Mouse (Mus musculus) left cerebral cortex, adult 2 months (tissue): ENCODE data around the gene Sphk2. TPM values are rescaled to one million over a fixed set of nuclear protein-coding genes. Genes with fewer than 3 reads are reported as not detected.
A peak's percentile ranks its signal among the peaks of the same experiment; 100 is the strongest.

ENCODE experiments used
- DNase-seq, 2 experiments: peaks; one replicate each; pipeline ENCODE4 v3.0.0; 2021 to 2022; ENCODE audit warnings: low spot score in 2 of 2, mixed read lengths in 1 of 2; ENCODE audit errors: extremely low spot score in 1 of 2
- H3K27ac ChIP-seq: fragments of 200-600 bp; 2 replicates; pipeline ENCODE4 v1.8.1; 2022
- H3K4me3 ChIP-seq: fragments of 200-600 bp; 2 replicates; pipeline ENCODE4 v1.8.1; 2022
- CTCF ChIP-seq: fragments of 200-600 bp; IDR thresholded peaks from 2 replicates; pipeline ENCODE4 v1.8.1; 2022; ENCODE audit warnings: antibody characterized with exemption, mild to moderate bottlenecking, moderate library complexity
- intact Hi-C: fragments of 180-260 bp; cut with DNase I; formaldehyde crosslinking; loops from one replicate; pipeline ENCODE4 v1.15.1; 2025
- long read RNA-seq, 2 experiments: library from polyadenylated mRNA; stranded (forward); transcript quantifications; one replicate each; pipeline ENCODE4 v2.0.0; 2021; ENCODE audit warnings: borderline mapping rate in 2 of 2
- total RNA-seq, 2 experiments: library from RNA; stranded (reverse); gene quantifications; 2 replicates each; pipeline ENCODE4 v1.2.3; 2021

Sphk2 gene
- total RNA-seq: 10 to 100 TPM; 30.8 to 34.4 TPM
- long read RNA-seq, experiment 1, transcript Sphk2-201 (6 exons, 2,968 nt): minor isoform, 16 of 59 reads
- long read RNA-seq, experiment 1, transcript Sphk2-202 (7 exons, 3,548 nt): major isoform, 27 of 59 reads
- long read RNA-seq, experiment 1, partial matches to known transcripts: 7 of 59 reads
- long read RNA-seq, experiment 1, other reads (novel, unspliced or antisense): 8 of 59 reads
- long read RNA-seq, experiment 2, transcript Sphk2-202 (7 exons, 3,548 nt): major isoform, 8 of 26 reads
- long read RNA-seq, experiment 2, partial matches to known transcripts: 7 of 26 reads
- long read RNA-seq, experiment 2, other reads (novel, unspliced or antisense): 6 of 26 reads

DNA sequence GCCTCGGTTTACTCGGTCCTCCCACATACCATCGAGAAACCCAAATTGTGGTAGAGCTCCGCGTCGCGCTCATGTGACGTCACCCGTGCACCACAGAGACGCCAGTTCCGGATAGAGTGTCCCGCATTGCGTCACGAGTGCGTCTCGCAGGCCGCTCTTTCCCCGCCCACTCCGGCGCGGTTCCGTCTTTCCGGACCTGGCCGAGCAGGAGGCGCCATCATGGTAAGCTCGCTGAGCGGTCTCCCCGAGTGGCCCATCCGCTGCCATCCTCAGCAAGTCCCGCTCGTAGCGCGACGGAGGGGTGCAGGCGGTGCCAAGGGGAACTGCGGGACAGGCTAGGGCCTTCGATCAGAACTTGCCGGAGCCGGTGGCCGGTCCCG, at the start of gene Sphk2:
Gene Sphk2, minus strand, starts transcription at position 85 of the 380 bp plus-strand sequence.
- Histone ChIP-seq H3K27ac (peak within 1 kb of the TSS; percentile 98), H3K4me3 (peak within 1 kb of the TSS; percentile 67)
- intact Hi-C loops: no loop called here
- TF ChIP-seq CTCF: no peak; the same call in 1 of the 2 replicates
- peak; percentile 98 for DNase-seq

DNA sequence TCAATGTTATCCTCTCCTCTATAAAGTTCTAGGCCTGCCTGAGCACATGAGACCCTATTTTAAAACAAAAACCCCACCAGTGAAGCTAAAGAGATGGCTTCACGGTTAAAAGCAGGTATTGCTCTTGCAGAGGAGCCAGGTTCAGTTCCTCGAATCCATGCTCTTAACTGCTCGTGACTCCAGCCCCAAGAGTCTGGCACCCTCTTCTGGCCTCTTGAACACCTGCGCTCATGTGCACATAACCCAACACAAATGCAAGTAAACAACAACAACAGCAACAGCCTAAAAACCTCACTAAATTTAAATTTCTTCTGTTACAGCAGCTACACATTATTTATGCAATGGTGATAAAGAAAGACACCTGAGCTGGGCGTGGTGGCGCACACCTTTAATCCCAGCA, 49.7 kb upstream of the Sphk2 start:
- TF ChIP-seq CTCF: no peak; the same call in 1 of the 2 replicates
- no peak overlapping the region for H3K4me3 ChIP-seq
- intact Hi-C loops: no loop called here

DNA sequence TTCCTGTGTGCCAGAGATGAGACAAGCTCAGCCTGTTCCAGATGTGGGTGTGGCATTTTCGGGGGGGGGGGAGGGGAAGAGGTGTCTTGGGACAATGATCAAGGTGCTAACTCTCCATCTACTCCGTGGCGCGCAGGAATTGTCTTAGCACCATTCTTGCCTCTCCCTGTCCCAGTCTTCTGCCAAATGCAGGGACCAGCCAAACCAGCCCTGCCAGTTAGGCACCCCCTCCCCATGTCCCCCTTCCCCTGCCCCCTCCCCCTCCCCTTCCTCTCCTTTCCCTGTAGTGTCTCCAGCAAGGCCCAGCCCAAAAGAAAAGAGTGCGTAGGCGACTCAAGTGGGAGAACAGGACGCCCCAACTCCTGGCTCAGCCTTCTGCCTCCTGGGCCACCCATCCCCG, 49.0 kb upstream of the Sphk2 start:
- DNase-seq: no peak
- intact Hi-C loops: no loop called here
- Histone ChIP-seq H3K4me3 (no peak overlapping the region), H3K27ac (no peak overlapping the region)
- TF ChIP-seq CTCF: no peak

More for the DNA sequence above, 49.7 kb upstream of the Sphk2 start:
- H3K27ac ChIP-seq: no peak overlapping the region
- no peak for DNase-seq

GRCm38 (mm10) chr7:45765995-45766394, 48.2 kb upstream of the Sphk2 start:
- Histone ChIP-seq H3K27ac (no peak overlapping the region), H3K4me3 (no peak overlapping the region)
- TF ChIP-seq CTCF: no peak
- intact Hi-C loops: no loop called here
- DNase-seq: no peak

DNA sequence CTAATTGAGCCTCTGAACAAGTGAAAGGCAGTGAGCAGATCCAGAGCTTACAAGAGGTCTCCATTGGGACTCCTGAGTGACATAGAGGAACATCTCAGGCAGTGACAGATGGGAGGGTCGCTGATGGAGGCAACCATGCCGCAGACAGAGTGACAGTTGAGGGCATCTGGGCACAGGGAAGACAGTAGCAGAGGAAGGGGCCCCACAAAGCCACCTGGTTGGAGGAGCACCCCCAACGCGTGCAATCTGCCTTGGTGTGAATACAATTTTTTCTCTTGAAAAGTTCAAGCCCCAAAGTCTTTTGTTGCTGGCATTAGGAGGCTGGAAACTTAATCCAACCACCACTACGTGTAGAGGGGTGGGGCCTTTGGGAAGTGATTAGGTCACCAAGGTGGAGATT, 42.3 kb upstream of the Sphk2 start:
- DNase-seq: no peak
- intact Hi-C loops: no loop called here
- Histone ChIP-seq H3K4me3 (no peak overlapping the region), H3K27ac (no peak overlapping the region)
- no peak for TF ChIP-seq CTCF

DNA sequence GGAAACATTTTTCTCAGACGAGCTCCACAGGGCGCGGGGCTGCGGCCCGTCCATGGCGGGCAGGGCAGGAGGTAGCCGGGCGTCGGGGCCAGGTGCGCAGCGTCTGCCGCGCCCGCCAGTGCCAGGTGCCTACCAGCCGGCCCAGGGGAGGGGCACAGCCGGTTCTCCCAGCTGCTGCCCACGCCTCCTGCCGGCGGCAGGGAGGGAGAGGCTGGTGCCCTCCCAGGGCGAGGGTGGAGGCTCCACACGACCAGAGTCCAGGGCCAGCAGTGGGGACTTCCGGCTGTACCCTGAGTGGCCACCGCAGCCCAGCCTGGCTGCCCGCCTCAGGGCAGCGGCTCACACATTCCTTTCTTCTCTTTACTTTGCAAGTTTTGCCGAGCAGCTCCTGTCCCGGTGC, 41.6 kb upstream of the Sphk2 start:
- DNase-seq: peak in 1 of 2 experiments; percentile 17
- intact Hi-C loops: no loop called here
- Histone ChIP-seq H3K27ac (no peak overlapping the region), H3K4me3 (no peak overlapping the region)
- TF ChIP-seq CTCF: no peak

DNA sequence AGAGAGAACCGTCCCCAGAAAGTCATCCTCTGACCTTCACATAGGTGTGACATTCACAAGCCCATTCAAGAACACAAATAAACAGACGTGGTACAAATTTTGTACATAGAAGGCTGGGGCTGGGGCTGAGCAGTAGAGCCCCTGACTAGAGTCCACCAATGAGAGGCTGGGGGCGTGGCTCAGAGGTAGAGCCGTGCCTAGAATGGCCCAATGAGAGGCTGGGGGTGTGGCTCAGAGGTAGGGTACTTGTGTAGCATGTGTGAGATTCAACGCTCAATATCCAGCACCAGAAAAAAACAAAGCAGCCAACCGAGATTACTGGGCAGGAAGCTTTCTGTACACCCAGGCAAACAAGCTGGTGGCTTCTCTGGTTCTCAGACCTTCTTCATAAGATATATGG, 37.9 kb upstream of the Sphk2 start:
- no peak for DNase-seq
- no peak overlapping the region for H3K27ac ChIP-seq
- TF ChIP-seq CTCF: no peak
- intact Hi-C loops: no loop called here
- H3K4me3 ChIP-seq: no peak overlapping the region

DNA sequence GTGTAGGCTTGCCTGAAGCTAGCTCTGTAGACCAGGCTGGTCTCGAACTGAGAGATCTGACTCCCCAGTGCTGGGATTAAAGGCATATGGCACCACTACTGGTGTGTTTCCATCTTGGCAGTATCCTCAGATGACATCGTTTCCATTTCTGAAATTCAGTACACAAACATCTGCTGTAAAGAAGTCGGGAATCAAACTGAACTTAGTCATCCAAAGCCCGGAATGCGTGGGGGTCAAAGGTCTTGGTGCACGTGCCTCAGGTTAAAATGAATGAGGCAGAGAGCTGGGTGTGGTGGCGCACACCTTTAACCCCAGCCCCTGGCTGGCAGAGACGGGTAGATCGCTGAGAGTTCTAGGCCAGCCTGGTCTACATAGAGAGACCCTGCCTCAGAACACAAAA, 32.4 kb upstream of the Sphk2 start:
- DNase-seq: no peak
- Histone ChIP-seq H3K4me3 (no peak overlapping the region), H3K27ac (no peak overlapping the region)
- TF ChIP-seq CTCF: no peak
- intact Hi-C loops: no loop called here

DNA sequence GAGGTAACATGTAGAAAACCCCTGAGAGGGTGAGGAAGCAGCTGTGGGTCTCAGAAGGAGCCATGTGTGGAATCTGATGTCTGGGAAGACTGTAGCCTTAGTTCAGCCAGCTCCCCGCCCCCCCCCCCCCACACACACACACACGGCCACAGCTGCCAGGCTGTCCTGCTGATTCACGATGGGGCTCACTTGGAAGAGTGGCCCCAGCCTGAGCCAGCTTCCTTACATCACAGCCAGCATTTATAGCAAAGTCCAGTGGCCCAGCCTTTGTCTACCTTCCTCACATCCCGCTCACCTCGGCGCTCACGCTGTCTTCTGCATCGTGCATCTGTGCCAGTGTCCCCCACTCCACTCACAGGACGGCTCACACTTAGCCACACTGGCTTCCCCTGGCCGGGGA, 31.6 kb upstream of the Sphk2 start:
- no peak for TF ChIP-seq CTCF
- Histone ChIP-seq H3K4me3 (no peak overlapping the region), H3K27ac (no peak overlapping the region)
- DNase-seq: no peak
- intact Hi-C loops: loop anchor here (2.0 kb wide), 1 partner anchor 29 kb away; no protein-coding TSS in a partner anchor

- intact Hi-C loops: loop anchor here (2.0 kb wide), 1 partner anchor 31 kb away; no protein-coding TSS in a partner anchor
- TF ChIP-seq CTCF: no peak
- Histone ChIP-seq H3K4me3 (no peak overlapping the region), H3K27ac (no peak overlapping the region)
- DNase-seq: no peak
Observed at GRCm38 (mm10) chr7:45748110-45748509, 30.3 kb upstream of the Sphk2 start.

GRCm38 (mm10) chr7:45747450-45747849, 29.6 kb upstream of the Sphk2 start:
- Histone ChIP-seq H3K27ac (no peak overlapping the region), H3K4me3 (no peak overlapping the region)
- TF ChIP-seq CTCF: no peak
- no peak for DNase-seq
- intact Hi-C loops: no loop called here

- peak; percentile 46 for TF ChIP-seq CTCF
- DNase-seq: no peak
- intact Hi-C loops: no loop called here
- Histone ChIP-seq H3K4me3 (no peak overlapping the region), H3K27ac (no peak overlapping the region)
Observed at GRCm38 (mm10) chr7:45746518-45746917, 28.7 kb upstream of the Sphk2 start.

DNA sequence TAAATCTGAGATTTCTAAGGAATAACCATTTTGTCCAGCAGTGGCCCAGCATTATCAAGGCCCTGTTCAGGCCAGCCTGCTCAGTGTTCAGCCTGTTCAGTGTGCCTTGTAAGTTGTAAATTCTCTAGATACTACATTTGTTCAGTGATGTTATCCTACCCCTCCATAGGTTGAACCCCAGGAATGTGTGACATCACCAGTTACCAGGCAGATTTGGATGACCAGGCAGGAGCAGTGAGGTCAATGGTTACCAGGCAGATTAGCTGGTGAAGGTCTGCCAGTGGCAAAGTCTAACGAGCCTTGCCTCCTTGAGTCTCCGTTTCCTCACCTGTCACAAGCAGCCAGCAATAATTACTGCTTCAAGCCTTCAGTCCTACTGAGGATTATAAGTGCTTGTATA, 26.6 kb upstream of the Sphk2 start:
- H3K27ac ChIP-seq: no peak overlapping the region
- TF ChIP-seq CTCF: no peak
- peak; percentile 62 to 67 for DNase-seq
- intact Hi-C loops: no loop called here
- H3K4me3 ChIP-seq: no peak overlapping the region
